Mouse (Mus musculus): ENCODE results near the gene Vegfa. TPM values are rescaled to one million over a fixed set of nuclear protein-coding genes. Genes with fewer than 3 reads are reported as not detected.

The Vegfa gene
- polyA plus RNA-seq, 1 experiment from 2014 or later, result 2.7 TPM

DNA sequence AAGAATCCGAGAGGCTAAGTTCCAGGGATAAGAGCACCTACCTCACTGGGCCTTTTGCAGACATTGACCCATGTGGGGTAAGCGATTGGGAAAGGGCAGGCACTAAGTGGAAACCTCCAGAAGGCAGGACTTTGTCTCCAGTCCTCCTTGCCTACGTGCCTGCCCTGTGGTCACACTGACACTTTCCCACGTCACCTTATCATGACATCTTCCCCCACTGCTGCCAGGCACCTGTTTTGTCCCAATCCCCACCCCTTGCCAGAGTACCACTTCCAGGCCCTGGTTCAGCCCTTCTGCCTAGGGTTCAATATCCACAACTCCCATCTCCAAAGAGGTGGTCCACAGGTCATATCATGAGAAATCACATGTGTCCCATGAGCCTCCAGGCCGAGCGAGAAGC, 16.2 kb downstream of the Vegfa start:
- H3K36me3 ChIP-seq (ENCODE audit: control insufficient read depth, insufficient read depth, low read length), result peaks cover 26% of the 10 kb centered on the region
- ATAC-seq, result no peak
- WGBS, result 90% methylated on average over 6 of the region's 6 CpGs

DNA sequence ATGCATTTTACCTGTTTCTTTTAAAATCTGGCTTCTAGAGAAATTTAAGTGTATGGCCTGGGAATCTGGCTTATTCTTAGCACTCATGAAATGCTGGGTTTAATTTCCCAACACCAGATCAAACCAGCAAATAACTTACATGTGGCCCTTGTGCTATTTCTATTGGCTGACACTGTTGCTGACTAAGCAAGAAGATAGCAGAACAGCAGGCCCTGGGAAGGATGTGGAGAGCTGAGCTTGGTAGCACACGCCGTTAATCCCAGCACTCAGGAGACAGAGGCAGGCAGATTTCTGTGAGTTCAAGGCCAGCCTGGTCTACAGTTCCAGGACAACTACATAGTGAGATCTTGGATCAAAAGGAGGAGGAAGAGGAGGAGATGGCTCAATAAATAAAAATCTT, 17.2 kb downstream of the Vegfa start:
- H3K4me2 ChIP-seq (ENCODE audit: low read depth, low read length), result no peak overlapping the region
- ATAC-seq, result no peak
- peaks cover 21% of the 10 kb centered on the region for H3K36me3 ChIP-seq (ENCODE audit: control insufficient read depth, insufficient read depth, low read length)
- no peaks in the 10 kb centered on the region for H3K9me3 ChIP-seq (ENCODE audit: control insufficient read depth, low read length)
- 81% methylated on average over 2 of the region's 2 CpGs for WGBS
- no peak overlapping the region for H3K9ac ChIP-seq (ENCODE audit: low read depth, low read length)
- H3K4me1 ChIP-seq (ENCODE audit: control insufficient read depth, insufficient read depth, low read length), result peaks cover 3% of the 10 kb centered on the region; the same call in 1 of the 2 replicates
- H3K27me3 ChIP-seq (replicated peaks; ENCODE audit: control insufficient read depth, insufficient read depth, low read length), result no peaks in the 10 kb centered on the region
- H3K27ac ChIP-seq (ENCODE audit: low read length), result no peak overlapping the region
- no peak overlapping the region for H3K4me3 ChIP-seq (ENCODE audit: low read length)

More for the DNA sequence above, 16.2 kb downstream of the Vegfa start:
- Histone ChIP-seq H3K27me3 (replicated peaks; ENCODE audit: control insufficient read depth, insufficient read depth, low read length) (no peaks in the 10 kb centered on the region), H3K4me3 (ENCODE audit: low read length) (no peak overlapping the region), H3K9ac (ENCODE audit: low read depth, low read length) (no peak overlapping the region), H3K4me2 (ENCODE audit: low read depth, low read length) (no peak overlapping the region), H3K27ac (ENCODE audit: low read length) (no peak overlapping the region), H3K4me1 (ENCODE audit: control insufficient read depth, insufficient read depth, low read length) (peaks cover 3% of the 10 kb centered on the region; the same call in 1 of the 2 replicates), H3K9me3 (ENCODE audit: control insufficient read depth, low read length) (no peaks in the 10 kb centered on the region)

DNA sequence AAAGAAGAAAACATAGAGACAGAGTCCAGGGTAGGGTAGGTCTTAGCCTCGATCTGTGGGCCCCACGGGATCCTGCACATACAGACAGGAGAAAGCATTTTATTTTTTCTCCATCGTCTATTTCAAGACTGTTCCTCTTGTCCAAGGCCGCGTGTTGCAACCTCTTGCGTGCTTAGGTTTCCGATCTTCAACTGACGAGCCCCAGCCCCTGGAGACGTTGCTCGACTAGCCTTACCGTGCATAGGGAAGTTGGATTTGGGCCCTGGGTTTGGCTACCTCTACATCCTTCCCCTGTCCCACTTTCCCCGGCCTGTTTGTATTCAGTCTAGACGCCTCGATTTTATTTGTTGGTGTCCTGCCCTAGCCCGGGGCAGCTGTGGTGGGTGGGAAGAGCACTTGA, 18.6 kb downstream of the Vegfa start:
- H3K27me3 ChIP-seq (replicated peaks; ENCODE audit: control insufficient read depth, insufficient read depth, low read length), result no peaks in the 10 kb centered on the region
- no peaks in the 10 kb centered on the region for H3K9me3 ChIP-seq (ENCODE audit: control insufficient read depth, low read length)
- whole genome bisulfite sequencing, result 84% methylated on average over 15 of the region's 15 CpGs
- ATAC-seq, result no peak
- no peak overlapping the region for H3K4me3 ChIP-seq (ENCODE audit: low read length)
- no peak overlapping the region for H3K27ac ChIP-seq (ENCODE audit: low read length)
- no peak overlapping the region for H3K4me2 ChIP-seq (ENCODE audit: low read depth, low read length)
- H3K4me1 ChIP-seq (ENCODE audit: control insufficient read depth, insufficient read depth, low read length), result peaks cover 3% of the 10 kb centered on the region; the same call in 1 of the 2 replicates
- H3K36me3 ChIP-seq (ENCODE audit: control insufficient read depth, insufficient read depth, low read length), result peaks cover 14% of the 10 kb centered on the region; the same call in 1 of the 2 replicates
- no peak overlapping the region for H3K9ac ChIP-seq (ENCODE audit: low read depth, low read length)

DNA sequence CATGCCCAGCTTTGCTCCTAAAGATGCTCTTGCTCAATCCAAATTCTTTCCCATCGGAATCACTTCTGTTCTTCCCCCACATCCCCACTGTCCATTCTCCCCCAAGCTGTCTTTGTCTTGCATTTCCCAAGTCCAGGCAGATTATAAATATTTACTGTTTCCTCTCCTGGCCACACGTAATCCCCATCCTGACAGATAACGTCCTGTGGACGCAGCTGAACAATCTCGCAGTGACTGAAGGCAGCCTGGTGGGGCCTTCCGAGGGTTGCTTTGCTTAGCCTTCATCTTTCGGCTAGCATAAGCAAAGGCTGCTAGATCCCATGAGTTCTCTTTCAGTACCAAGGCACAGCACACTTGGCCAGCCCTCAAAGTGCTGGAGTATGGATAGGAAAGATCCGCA, 20.0 kb downstream of the Vegfa start:
- H3K4me2 ChIP-seq (ENCODE audit: low read depth, low read length), result no peak overlapping the region
- peaks cover 13% of the 10 kb centered on the region; the same call in 1 of the 2 replicates for H3K36me3 ChIP-seq (ENCODE audit: control insufficient read depth, insufficient read depth, low read length)
- 47% methylated on average over 8 of the region's 8 CpGs for WGBS
- no peak overlapping the region for H3K4me3 ChIP-seq (ENCODE audit: low read length)
- no peak for ATAC-seq
- H3K27me3 ChIP-seq (replicated peaks; ENCODE audit: control insufficient read depth, insufficient read depth, low read length), result no peaks in the 10 kb centered on the region
- H3K9me3 ChIP-seq (ENCODE audit: control insufficient read depth, low read length), result no peaks in the 10 kb centered on the region
- H3K27ac ChIP-seq (ENCODE audit: low read length), result 0 out of 2 replicates have a peak overlapping the region, but pooled peaks have one; percentile 7
- H3K4me1 ChIP-seq (ENCODE audit: control insufficient read depth, insufficient read depth, low read length), result no peaks in the 10 kb centered on the region
- no peak overlapping the region for H3K9ac ChIP-seq (ENCODE audit: low read depth, low read length)

DNA sequence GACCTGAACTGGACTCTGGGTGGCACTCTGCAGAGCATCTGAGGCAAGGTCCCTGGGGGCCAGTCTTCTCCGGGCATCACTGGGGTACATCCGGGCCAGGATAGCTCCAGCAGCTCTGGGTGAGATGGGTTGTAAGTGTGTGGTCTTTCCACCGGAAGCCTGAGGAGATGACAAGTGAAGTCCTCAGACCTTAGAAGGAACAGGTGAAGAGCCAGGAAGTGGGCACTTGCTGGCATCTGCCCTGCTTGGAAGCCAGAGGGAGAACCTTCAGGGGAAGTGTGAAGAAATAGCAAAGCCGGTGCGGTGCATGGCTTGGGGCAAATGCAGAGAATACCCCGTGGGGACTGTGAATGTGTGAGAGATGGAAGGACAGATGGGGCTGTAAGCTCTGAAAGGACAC, 21.7 kb downstream of the Vegfa start:
- no peak overlapping the region for H3K4me3 ChIP-seq (ENCODE audit: low read length)
- 79% methylated on average over 6 of the region's 6 CpGs for whole genome bisulfite sequencing
- H3K9ac ChIP-seq (ENCODE audit: low read depth, low read length), result no peak overlapping the region
- H3K36me3 ChIP-seq (ENCODE audit: control insufficient read depth, insufficient read depth, low read length), result 0 out of 2 replicates have a peak, but pooled peaks cover 4% of the 10 kb centered on the region
- H3K4me1 ChIP-seq (ENCODE audit: control insufficient read depth, insufficient read depth, low read length), result no peaks in the 10 kb centered on the region
- ATAC-seq, result no peak
- H3K4me2 ChIP-seq (ENCODE audit: low read depth, low read length), result no peak overlapping the region
- H3K27me3 ChIP-seq (replicated peaks; ENCODE audit: control insufficient read depth, insufficient read depth, low read length), result no peaks in the 10 kb centered on the region
- no peaks in the 10 kb centered on the region for H3K9me3 ChIP-seq (ENCODE audit: control insufficient read depth, low read length)
- no peak overlapping the region for H3K27ac ChIP-seq (ENCODE audit: low read length)

- Histone ChIP-seq H3K4me1 (ENCODE audit: control insufficient read depth, insufficient read depth, low read length) (peaks cover 2% of the 10 kb centered on the region; the same call in 1 of the 2 replicates), H3K9ac (ENCODE audit: low read depth, low read length) (no peak overlapping the region), H3K4me2 (ENCODE audit: low read depth, low read length) (no peak overlapping the region), H3K9me3 (ENCODE audit: control insufficient read depth, low read length) (no peaks in the 10 kb centered on the region), H3K36me3 (ENCODE audit: control insufficient read depth, insufficient read depth, low read length) (no peaks in the 10 kb centered on the region), H3K27me3 (replicated peaks; ENCODE audit: control insufficient read depth, insufficient read depth, low read length) (no peaks in the 10 kb centered on the region), H3K4me3 (ENCODE audit: low read length) (no peak overlapping the region), H3K27ac (ENCODE audit: low read length) (no peak overlapping the region)
- 0 out of 2 replicates have a peak, but pooled peaks have one; percentile 13 for ATAC-seq
- WGBS, result 51% methylated on average over 7 of the region's 7 CpGs
These were observed 23.0 kb downstream of the Vegfa start for GRCm38 (mm10) chr17:46009182-46009581.

DNA sequence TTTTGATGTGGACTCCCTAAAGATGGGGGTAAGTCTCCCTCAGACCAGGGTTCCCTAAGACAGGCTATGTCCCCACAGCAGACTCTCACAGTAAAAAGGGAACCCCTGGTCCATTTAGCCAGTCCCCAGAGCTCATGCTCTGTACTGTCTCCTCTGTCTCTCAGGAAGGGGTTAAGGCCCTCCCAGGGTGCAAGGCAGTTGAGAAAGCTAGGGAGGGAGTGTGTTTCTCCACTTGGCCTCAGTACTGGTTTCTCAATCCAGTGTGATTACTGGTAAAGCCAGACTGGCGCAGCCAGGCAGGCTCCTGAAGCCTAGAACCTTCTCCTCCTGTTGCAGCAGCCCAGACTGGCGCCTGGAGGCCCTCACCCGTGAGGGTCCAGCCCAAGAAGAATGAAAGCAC, 26.7 kb downstream of the Vegfa start:
- Histone ChIP-seq H3K9ac (ENCODE audit: low read depth, low read length) (no peak overlapping the region), H3K4me1 (ENCODE audit: control insufficient read depth, insufficient read depth, low read length) (peaks cover 9% of the 10 kb centered on the region; the same call in 1 of the 2 replicates), H3K4me3 (ENCODE audit: low read length) (no peak overlapping the region), H3K27ac (ENCODE audit: low read length) (0 out of 2 replicates have a peak overlapping the region, but pooled peaks have one; percentile 24), H3K27me3 (replicated peaks; ENCODE audit: control insufficient read depth, insufficient read depth, low read length) (no peaks in the 10 kb centered on the region), H3K36me3 (ENCODE audit: control insufficient read depth, insufficient read depth, low read length) (no peaks in the 10 kb centered on the region), H3K4me2 (ENCODE audit: low read depth, low read length) (no peak overlapping the region), H3K9me3 (ENCODE audit: control insufficient read depth, low read length) (no peaks in the 10 kb centered on the region)
- no peak for ATAC-seq
- WGBS, result 66% methylated on average over 3 of the region's 3 CpGs

DNA sequence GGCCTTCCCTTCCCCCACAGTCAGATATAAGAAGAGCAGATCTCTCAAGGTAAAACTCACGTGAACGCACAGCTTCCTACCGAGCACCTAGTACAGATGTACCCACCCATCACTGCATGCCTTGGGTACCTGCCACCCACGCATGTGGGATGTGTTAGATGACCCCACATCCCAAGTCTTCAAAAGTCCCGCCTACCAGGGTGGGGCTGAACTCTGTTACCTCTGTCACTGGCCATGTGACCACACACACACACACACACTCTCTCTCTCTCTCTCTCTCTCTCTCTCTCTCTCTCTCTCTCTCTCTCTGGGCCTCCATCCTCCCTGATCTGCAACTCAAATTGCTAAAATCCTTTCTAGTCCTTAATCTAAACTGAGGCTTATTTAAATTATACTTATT, 27.7 kb downstream of the Vegfa start:
- Histone ChIP-seq H3K27ac (ENCODE audit: low read length) (peak overlapping the region; percentile 74), H3K9me3 (ENCODE audit: control insufficient read depth, low read length) (no peaks in the 10 kb centered on the region), H3K27me3 (replicated peaks; ENCODE audit: control insufficient read depth, insufficient read depth, low read length) (no peaks in the 10 kb centered on the region), H3K4me1 (ENCODE audit: control insufficient read depth, insufficient read depth, low read length) (peaks cover 12% of the 10 kb centered on the region; the same call in 1 of the 2 replicates), H3K4me2 (ENCODE audit: low read depth, low read length) (no peak overlapping the region), H3K9ac (ENCODE audit: low read depth, low read length) (no peak overlapping the region), H3K36me3 (ENCODE audit: control insufficient read depth, insufficient read depth, low read length) (no peaks in the 10 kb centered on the region), H3K4me3 (ENCODE audit: low read length) (no peak overlapping the region)
- 65% methylated on average over 5 of the region's 5 CpGs for WGBS
- peak; percentile 75 for ATAC-seq

DNA sequence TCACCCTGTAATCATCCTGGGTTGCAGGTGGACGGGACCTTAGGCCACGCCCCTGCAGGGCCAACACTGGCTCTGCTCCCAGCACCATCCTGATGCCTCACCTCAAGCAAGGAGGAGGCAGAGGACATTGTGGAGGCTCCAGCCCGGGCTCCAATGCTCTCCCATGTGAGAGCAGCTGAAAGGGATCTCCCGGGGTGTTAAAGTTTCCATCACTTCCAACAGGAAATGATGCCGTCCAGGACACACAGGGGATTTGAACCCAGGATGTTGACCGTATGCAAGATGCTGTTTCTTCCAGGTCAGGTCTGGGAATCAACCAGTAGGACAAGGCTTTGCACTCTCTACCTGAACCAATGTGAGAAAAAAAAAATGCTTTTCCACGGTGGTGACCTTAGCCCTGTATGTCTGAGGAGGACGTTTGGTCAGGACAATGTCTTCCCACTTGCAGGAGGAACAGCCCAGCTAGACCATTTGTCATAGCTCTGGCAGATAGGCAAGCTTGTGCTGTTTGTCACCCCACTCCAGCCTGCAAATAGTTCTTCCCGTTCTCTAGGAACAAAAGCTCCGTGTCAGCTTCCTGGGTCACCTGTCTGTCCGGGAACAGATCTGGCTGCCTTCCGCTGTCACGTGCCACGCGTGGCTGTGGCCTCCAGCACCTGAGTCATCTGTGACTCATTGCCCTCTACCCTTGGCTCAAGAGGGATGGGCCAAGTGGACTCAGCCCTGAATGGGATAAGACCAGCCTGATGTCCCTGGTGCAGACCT, 28.3 kb downstream of the Vegfa start:
- H3K4me2 ChIP-seq (ENCODE audit: low read depth, low read length), result no peak overlapping the region
- no peaks in the 10 kb centered on the region for H3K27me3 ChIP-seq (replicated peaks; ENCODE audit: control insufficient read depth, insufficient read depth, low read length)
- WGBS, result 62% methylated on average over 15 of the region's 15 CpGs
- H3K4me1 ChIP-seq (ENCODE audit: control insufficient read depth, insufficient read depth, low read length), result peaks cover 14% of the 10 kb centered on the region; the same call in 1 of the 2 replicates
- no peak overlapping the region for H3K9ac ChIP-seq (ENCODE audit: low read depth, low read length)
- no peak overlapping the region for H3K4me3 ChIP-seq (ENCODE audit: low read length)
- no peaks in the 10 kb centered on the region for H3K9me3 ChIP-seq (ENCODE audit: control insufficient read depth, low read length)
- peak; percentile 79 for ATAC-seq
- H3K36me3 ChIP-seq (ENCODE audit: control insufficient read depth, insufficient read depth, low read length), result no peaks in the 10 kb centered on the region
- peak overlapping the region; percentile 74 for H3K27ac ChIP-seq (ENCODE audit: low read length)
